Mouse (Mus musculus) liver, embryonic 12.5 days (tissue): ENCODE data around the gene Plekhm2. TPM values are rescaled to one million over a fixed set of nuclear protein-coding genes. Genes with fewer than 3 reads are reported as not detected.

Experiments used
- ATAC-seq: fragments of 200-750 bp; cut with Nextera tagmentation; 2 replicates; pipeline ENCODE4 v1.8.0; 2017; ENCODE audit warnings: moderate number of reproducible peaks, mild to moderate bottlenecking, moderate library complexity
- H3K27ac ChIP-seq: fragments of 300-500 bp; sonication (generic); 2 replicates; pipeline ENCODE4 v1.5.1; 2016; ENCODE audit warnings: mild to moderate bottlenecking
- H3K27me3 ChIP-seq: fragments of 300-500 bp; sonication (generic); replicated peaks from 2 replicates; pipeline ENCODE4 v1.6.1; 2016; ENCODE audit warnings: mild to moderate bottlenecking, moderate library complexity
- H3K36me3 ChIP-seq: fragments of 300-500 bp; sonication (generic); 2 replicates; pipeline ENCODE4 v1.6.1; 2016; ENCODE audit warnings: mild to moderate bottlenecking, moderate library complexity
- H3K4me1 ChIP-seq: fragments of 300-500 bp; sonication (generic); 2 replicates; pipeline ENCODE4 v1.6.1; 2016
- H3K4me2 ChIP-seq: fragments of 300-500 bp; sonication (generic); 2 replicates; pipeline ENCODE4 v1.6.1; 2016; ENCODE audit warnings: mild to moderate bottlenecking, moderate library complexity
- H3K4me3 ChIP-seq: fragments of 300-500 bp; sonication (generic); 2 replicates; pipeline ENCODE4 v1.5.1; 2016; ENCODE audit warnings: mild to moderate bottlenecking, moderate library complexity
- H3K9ac ChIP-seq: fragments of 300-500 bp; sonication (generic); 2 replicates; pipeline ENCODE4 v1.6.1; 2016; ENCODE audit warnings: mild to moderate bottlenecking, moderate library complexity
- H3K9me3 ChIP-seq: fragments of 300-500 bp; sonication (generic); replicated peaks from 2 replicates; pipeline ENCODE4 v1.6.1; 2016; ENCODE audit warnings: mild to moderate bottlenecking, moderate library complexity
- WGBS: fragments of 180-500 bp; shearing (Covaris S2); methylation state at CpG from one replicate; pipeline ENCODE4 v1.1.7; 2016; ENCODE audit not compliant: insufficient replicate concordance; 5-methylcytosine and 5-hydroxymethylcytosine counted together
- polyA plus RNA-seq: library from polyadenylated mRNA; unstranded; fragments of >200 nt; fragmentation: Nextera tagmentation; extraction: Ambion mirVana; gene quantifications from 2 replicates; pipeline ENCODE4 v1.2.1, GENCODE M21; 2016

Plekhm2 gene
- polyA plus RNA-seq, 1 experiment from 2014 or later = 1.9 TPM

- H3K27me3 ChIP-seq = no peaks in the 10 kb centered on the region
Observed at GRCm38 (mm10) chr4:141645988-141646387, 18.7 kb downstream of the Plekhm2 start.

GRCm38 (mm10) chr4:141643118-141643855 is 21.4 kb downstream of the Plekhm2 start:
- Histone ChIP-seq H3K36me3 (peaks cover 43% of the 10 kb centered on the region), H3K4me2 (no peak overlapping the region), H3K4me3 (no peak overlapping the region), H3K27ac (no peak overlapping the region), H3K27me3 (no peaks in the 10 kb centered on the region), H3K9me3 (no peaks in the 10 kb centered on the region), H3K9ac (no peak overlapping the region), H3K4me1 (no peaks in the 10 kb centered on the region)
- 70% methylated on average over 7 of the region's 7 CpGs for WGBS
- no peak for ATAC-seq

More at GRCm38 (mm10) chr4:141645988-141646387, 18.7 kb downstream of the Plekhm2 start:
- Histone ChIP-seq H3K4me3 (no peak overlapping the region), H3K9ac (no peak overlapping the region), H3K9me3 (no peaks in the 10 kb centered on the region), H3K36me3 (peaks cover 34% of the 10 kb centered on the region), H3K4me2 (no peak overlapping the region), H3K4me1 (no peaks in the 10 kb centered on the region), H3K27ac (no peak overlapping the region)
- ATAC-seq = no peak
- WGBS = 82% methylated on average over 8 of the region's 8 CpGs

- no peak for ATAC-seq
- Histone ChIP-seq H3K27me3 (no peaks in the 10 kb centered on the region), H3K4me3 (no peak overlapping the region), H3K4me2 (no peak overlapping the region), H3K9ac (no peak overlapping the region), H3K27ac (no peak overlapping the region), H3K4me1 (no peaks in the 10 kb centered on the region), H3K36me3 (peaks cover 44% of the 10 kb centered on the region), H3K9me3 (no peaks in the 10 kb centered on the region)
- WGBS = 84% methylated on average over 25 of the region's 25 CpGs
Observed at GRCm38 (mm10) chr4:141641961-141642811, 22.5 kb downstream of the Plekhm2 start.

GRCm38 (mm10) chr4:141641353-141641771 is 23.3 kb downstream of the Plekhm2 start:
- WGBS = 83% methylated on average over 7 of the region's 7 CpGs
- no peak overlapping the region for H3K9ac ChIP-seq
- no peak overlapping the region for H3K27ac ChIP-seq
- ATAC-seq = no peak
- no peaks in the 10 kb centered on the region for H3K4me1 ChIP-seq
- H3K4me2 ChIP-seq = no peak overlapping the region
- H3K9me3 ChIP-seq = no peaks in the 10 kb centered on the region
- H3K27me3 ChIP-seq = no peaks in the 10 kb centered on the region
- H3K36me3 ChIP-seq = peaks cover 47% of the 10 kb centered on the region
- H3K4me3 ChIP-seq = no peak overlapping the region

GRCm38 (mm10) chr4:141639474-141639873 is 25.2 kb downstream of the Plekhm2 start:
- 70% methylated on average over 11 of the region's 11 CpGs for WGBS
- no peak for ATAC-seq
- Histone ChIP-seq H3K27ac (no peak overlapping the region), H3K36me3 (peaks cover 47% of the 10 kb centered on the region), H3K27me3 (no peaks in the 10 kb centered on the region), H3K4me3 (no peak overlapping the region), H3K4me1 (no peaks in the 10 kb centered on the region), H3K9ac (no peak overlapping the region), H3K4me2 (no peak overlapping the region), H3K9me3 (no peaks in the 10 kb centered on the region)

- H3K9me3 ChIP-seq = no peaks in the 10 kb centered on the region
- no peak overlapping the region for H3K4me3 ChIP-seq
- no peak for ATAC-seq
- H3K27me3 ChIP-seq = no peaks in the 10 kb centered on the region
- WGBS = 96% methylated on average over 5 of the region's 5 CpGs
- no peak overlapping the region for H3K27ac ChIP-seq
- no peaks in the 10 kb centered on the region for H3K4me1 ChIP-seq
- peaks cover 58% of the 10 kb centered on the region for H3K36me3 ChIP-seq
- H3K4me2 ChIP-seq = no peak overlapping the region
- H3K9ac ChIP-seq = no peak overlapping the region
Observed at GRCm38 (mm10) chr4:141636693-141637092, 28.0 kb downstream of the Plekhm2 start.

- Histone ChIP-seq H3K27ac (no peak overlapping the region), H3K4me2 (no peak overlapping the region), H3K9ac (no peak overlapping the region), H3K36me3 (peaks cover 58% of the 10 kb centered on the region), H3K4me3 (no peak overlapping the region), H3K4me1 (no peaks in the 10 kb centered on the region), H3K27me3 (no peaks in the 10 kb centered on the region), H3K9me3 (no peaks in the 10 kb centered on the region)
- ATAC-seq = no peak
- 80% methylated on average over 9 of the region's 9 CpGs for WGBS
Observed at GRCm38 (mm10) chr4:141635991-141636390, 28.7 kb downstream of the Plekhm2 start.

GRCm38 (mm10) chr4:141632111-141632873 is 32.4 kb downstream of the Plekhm2 start:
- Histone ChIP-seq H3K27ac (no peak overlapping the region), H3K36me3 (peaks cover 71% of the 10 kb centered on the region), H3K4me3 (no peak overlapping the region), H3K27me3 (no peaks in the 10 kb centered on the region), H3K4me1 (no peaks in the 10 kb centered on the region), H3K9ac (no peak overlapping the region), H3K9me3 (no peaks in the 10 kb centered on the region), H3K4me2 (no peak overlapping the region)
- WGBS = 87% methylated on average over 21 of the region's 21 CpGs
- no peak for ATAC-seq

GRCm38 (mm10) chr4:141631250-141631649 is 33.4 kb downstream of the Plekhm2 start:
- Histone ChIP-seq H3K27me3 (no peaks in the 10 kb centered on the region), H3K9me3 (no peaks in the 10 kb centered on the region), H3K4me1 (no peaks in the 10 kb centered on the region), H3K4me2 (no peak overlapping the region), H3K27ac (no peak overlapping the region), H3K4me3 (no peak overlapping the region), H3K36me3 (peaks cover 71% of the 10 kb centered on the region), H3K9ac (no peak overlapping the region)
- 84% methylated on average over 20 of the region's 20 CpGs for WGBS
- no peak for ATAC-seq

- Histone ChIP-seq H3K4me3 (no peak overlapping the region), H3K4me1 (peaks cover 10% of the 10 kb centered on the region; the same call in 1 of the 2 replicates), H3K4me2 (no peak overlapping the region), H3K27ac (no peak overlapping the region), H3K9ac (no peak overlapping the region), H3K36me3 (peaks cover 75% of the 10 kb centered on the region), H3K27me3 (no peaks in the 10 kb centered on the region), H3K9me3 (no peaks in the 10 kb centered on the region)
- 85% methylated on average over 11 of the region's 11 CpGs for WGBS
- no peak for ATAC-seq
Observed at GRCm38 (mm10) chr4:141630021-141630420, 34.7 kb downstream of the Plekhm2 start.

- H3K27ac ChIP-seq = no peak overlapping the region
- H3K9me3 ChIP-seq = no peaks in the 10 kb centered on the region
- peaks cover 19% of the 10 kb centered on the region for H3K4me1 ChIP-seq
- no peaks in the 10 kb centered on the region for H3K27me3 ChIP-seq
- no peak for ATAC-seq
- no peak overlapping the region for H3K4me2 ChIP-seq
- H3K4me3 ChIP-seq = no peak overlapping the region
- no peak overlapping the region for H3K9ac ChIP-seq
- peaks cover 70% of the 10 kb centered on the region for H3K36me3 ChIP-seq
- WGBS = 73% methylated on average over 14 of the region's 14 CpGs
Observed at GRCm38 (mm10) chr4:141628661-141629060, 36.0 kb downstream of the Plekhm2 start.

GRCm38 (mm10) chr4:141627502-141627901 is 37.2 kb downstream of the Plekhm2 start:
- H3K9ac ChIP-seq = no peak overlapping the region
- 81% methylated on average over 5 of the region's 5 CpGs for WGBS
- H3K9me3 ChIP-seq = no peaks in the 10 kb centered on the region
- peaks cover 63% of the 10 kb centered on the region for H3K36me3 ChIP-seq
- H3K4me1 ChIP-seq = peaks cover 24% of the 10 kb centered on the region
- no peak overlapping the region for H3K4me3 ChIP-seq
- no peak overlapping the region for H3K27ac ChIP-seq
- no peak for ATAC-seq
- H3K4me2 ChIP-seq = no peak overlapping the region
- H3K27me3 ChIP-seq = no peaks in the 10 kb centered on the region
